Mouse (Mus musculus) ovary, postnatal 14 days (tissue): Measurements from ENCODE around the gene Prkd1.
A peak's percentile ranks its signal among the peaks of the same experiment; 100 is the strongest.

Source experiments
- DNase-seq: peaks from one replicate; pipeline ENCODE4 v3.0.0; 2022; ENCODE audit warnings: low spot score

Gene Prkd1

GRCm38 (mm10) chr12:50554214-50554613, 94.7 kb downstream of the Prkd1 start:
- no peak for DNase-seq

- no peak for DNase-seq
Measured at GRCm38 (mm10) chr12:50549860-50550555, 98.9 kb downstream of the Prkd1 start.

DNA sequence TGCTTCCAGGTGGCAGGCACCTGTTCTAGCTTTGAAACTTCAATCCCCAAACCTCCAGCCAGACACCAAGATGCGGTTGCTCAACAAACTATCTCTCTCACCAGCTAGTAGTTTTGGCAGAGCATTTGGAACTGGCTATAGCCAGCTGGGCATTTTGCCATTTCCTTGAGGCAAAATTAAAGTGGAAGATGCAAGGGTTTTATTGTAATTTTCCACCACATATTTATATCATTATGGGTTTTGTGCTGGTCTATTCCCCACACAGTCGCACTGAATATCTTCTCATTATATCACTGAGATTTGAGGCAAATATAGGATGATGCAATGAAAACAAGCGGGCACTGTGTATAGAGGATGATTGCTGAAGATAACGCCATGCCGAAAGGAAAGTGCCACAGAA, 102.5 kb downstream of the Prkd1 start:
- no peak for DNase-seq

GRCm38 (mm10) chr12:50545610-50545919, 103.3 kb downstream of the Prkd1 start:
- no peak for DNase-seq

- no peak for DNase-seq
Measured at GRCm38 (mm10) chr12:50544855-50545609, 103.9 kb downstream of the Prkd1 start.

- no peak for DNase-seq
Measured at GRCm38 (mm10) chr12:50540793-50541192, 108.1 kb downstream of the Prkd1 start.

GRCm38 (mm10) chr12:50538296-50538965, 110.5 kb downstream of the Prkd1 start:
- DNase-seq: no peak

DNA sequence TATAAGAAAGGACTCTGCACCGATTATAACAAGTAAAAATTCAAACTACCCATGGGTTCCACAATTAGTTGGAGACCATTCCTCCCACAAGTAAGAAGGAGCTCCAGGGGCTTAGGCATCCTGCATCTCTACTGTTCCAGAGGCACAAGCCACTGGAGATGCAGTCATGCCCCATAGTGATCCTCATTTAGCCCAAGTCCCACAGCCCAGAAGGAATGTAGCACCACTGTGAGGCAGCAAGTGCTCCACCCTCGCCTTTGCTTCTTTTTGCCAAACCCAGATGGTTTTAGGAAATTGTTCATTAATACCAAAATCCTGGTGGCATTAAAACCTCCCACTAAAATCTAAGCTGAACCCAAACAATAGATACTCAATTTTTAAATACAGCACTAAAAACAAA, 111.1 kb downstream of the Prkd1 start:
- no peak for DNase-seq

GRCm38 (mm10) chr12:50537006-50537405, 111.9 kb downstream of the Prkd1 start:
- DNase-seq: no peak

DNA sequence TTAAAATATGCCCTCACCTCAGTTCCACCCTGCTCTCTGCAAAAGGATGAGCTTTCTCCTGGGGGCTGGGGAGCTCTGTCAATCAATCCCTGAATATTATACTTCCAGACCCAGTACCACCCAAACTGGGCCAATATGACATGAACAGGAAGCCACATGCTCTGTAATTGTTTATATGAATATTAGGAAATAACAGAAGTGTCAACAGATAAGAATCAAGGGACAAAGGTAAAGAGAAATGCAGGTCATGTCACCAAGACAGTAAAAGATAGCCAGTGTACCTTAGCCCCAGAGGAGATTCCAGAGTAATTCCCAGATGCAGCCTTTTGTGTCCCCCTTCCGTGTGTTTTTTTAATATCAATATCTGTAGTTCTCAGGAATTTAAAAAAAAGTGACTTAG, 120.3 kb downstream of the Prkd1 start:
- no peak for DNase-seq

- no peak for DNase-seq
Measured at GRCm38 (mm10) chr12:50524061-50524460, 124.8 kb downstream of the Prkd1 start.

DNA sequence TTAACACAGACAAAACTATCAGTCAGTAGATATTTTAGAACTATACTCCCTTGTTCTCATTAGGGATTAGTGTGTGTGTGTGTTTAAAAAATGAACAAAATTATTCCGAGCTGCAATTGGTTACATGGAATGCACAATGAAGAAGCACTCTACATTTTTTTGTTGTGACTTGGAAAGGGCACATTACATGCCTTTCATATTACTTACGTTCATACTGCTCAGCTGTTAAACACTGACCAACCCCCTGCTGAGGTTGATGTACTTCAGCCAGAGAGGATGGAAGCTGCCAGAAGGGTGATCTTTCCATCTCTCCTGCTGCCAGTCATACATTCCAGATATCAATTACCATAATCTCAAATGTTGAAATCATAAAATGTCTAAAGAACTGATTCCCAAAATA, 134.4 kb downstream of the Prkd1 start:
- no peak for DNase-seq

DNA sequence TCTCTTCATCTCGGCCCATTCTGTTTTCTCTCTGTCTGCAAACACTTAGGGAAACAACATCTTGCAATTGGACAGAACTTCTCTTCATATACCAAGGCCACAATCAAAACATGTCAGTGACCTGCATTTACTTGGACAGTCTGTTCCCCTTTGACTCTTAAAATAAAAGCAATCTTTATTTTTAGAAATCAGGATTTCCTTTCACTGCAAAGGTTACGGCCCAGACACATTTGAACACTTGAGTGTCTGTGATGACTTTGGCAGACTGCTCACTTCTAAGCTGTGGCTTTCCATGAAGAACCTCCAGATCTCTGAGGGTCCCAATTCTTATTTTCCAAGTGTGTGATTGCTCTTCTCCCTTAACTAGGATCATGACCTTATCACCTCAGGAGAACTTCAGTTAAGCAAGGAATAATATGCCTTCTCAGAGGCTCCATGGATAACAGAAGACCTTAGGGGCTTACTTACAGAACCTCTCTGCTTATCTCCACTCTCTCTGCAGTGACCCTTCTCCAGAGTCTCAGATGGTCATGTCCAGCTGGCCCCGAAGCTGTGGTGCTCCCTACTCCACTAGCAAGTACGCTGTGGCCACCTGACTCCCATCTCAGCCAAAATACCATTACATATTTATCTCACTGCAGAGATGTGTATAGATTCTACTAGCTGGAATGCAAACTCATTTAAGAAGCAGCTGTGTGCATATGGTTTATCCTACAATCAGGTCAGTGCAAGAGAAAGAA, 137.2 kb downstream of the Prkd1 start:
- DNase-seq: no peak

DNA sequence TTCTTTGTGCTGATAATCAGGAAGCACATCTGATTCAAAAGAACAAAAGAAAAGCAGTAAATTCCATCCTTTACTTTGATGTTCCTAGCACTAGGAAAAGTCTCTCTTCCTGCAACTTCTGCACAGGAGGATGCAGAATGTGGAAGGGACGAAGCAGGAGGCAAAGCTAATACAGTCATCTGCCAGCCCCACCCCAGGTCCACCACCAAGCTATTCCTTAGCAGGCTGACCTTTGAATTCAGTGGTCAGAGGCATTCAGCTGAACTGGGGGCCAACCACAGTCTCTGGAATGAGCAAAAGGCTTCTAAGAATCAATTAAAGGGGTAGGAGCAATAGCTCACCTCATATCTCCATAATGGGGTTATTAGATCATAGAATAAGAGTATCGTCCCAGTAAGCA, 140.1 kb downstream of the Prkd1 start:
- no peak for DNase-seq

GRCm38 (mm10) chr12:50499796-50500504, 148.9 kb downstream of the Prkd1 start:
- no peak for DNase-seq

DNA sequence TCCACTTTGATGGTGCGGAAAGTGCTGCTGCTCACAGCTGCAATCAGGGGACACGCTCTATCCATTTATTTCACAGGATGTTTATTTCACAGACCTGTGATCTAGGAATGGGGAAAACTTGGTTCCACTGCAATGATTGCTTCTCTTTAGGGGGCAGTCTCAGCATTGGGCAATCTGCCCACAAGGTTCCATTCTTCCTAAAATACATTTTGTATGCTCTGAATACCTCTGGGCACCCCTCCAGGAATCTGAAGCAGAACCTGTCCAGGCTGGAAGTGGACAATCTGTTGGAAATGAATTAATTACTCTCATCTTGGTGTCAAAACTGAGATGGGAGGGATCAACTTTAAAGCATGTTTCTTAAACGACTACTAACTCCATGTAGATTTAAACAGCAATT, 152.9 kb downstream of the Prkd1 start:
- peak; percentile 21 for DNase-seq

- no peak for DNase-seq
Measured at GRCm38 (mm10) chr12:50479784-50480183, 169.1 kb downstream of the Prkd1 start.

- DNase-seq: no peak
Measured at GRCm38 (mm10) chr12:50457151-50457550, 191.7 kb downstream of the Prkd1 start.

DNA sequence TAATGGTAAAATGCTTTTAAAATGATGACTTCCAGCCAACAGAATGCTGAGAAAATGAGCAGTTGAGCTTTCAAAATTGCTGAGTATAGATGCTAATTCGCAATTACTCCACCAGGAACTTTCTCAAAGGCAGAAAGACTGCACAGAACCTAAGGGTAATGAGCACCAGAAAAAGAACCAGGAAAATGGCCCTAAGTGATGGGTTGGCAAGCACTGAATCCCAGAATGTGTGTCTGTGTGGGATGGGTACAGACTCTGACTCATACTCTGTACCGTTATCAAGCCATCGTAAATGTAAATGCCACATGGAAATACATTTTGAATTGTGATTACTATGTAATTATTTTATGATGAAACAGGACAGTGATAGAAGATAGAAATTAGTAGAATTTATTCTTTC, 197.1 kb downstream of the Prkd1 start:
- no peak for DNase-seq

- DNase-seq: no peak
Measured at GRCm38 (mm10) chr12:50436660-50437059, 212.2 kb downstream of the Prkd1 start.

- no peak for DNase-seq
Measured at GRCm38 (mm10) chr12:50430129-50430703, 218.7 kb downstream of the Prkd1 start.

DNA sequence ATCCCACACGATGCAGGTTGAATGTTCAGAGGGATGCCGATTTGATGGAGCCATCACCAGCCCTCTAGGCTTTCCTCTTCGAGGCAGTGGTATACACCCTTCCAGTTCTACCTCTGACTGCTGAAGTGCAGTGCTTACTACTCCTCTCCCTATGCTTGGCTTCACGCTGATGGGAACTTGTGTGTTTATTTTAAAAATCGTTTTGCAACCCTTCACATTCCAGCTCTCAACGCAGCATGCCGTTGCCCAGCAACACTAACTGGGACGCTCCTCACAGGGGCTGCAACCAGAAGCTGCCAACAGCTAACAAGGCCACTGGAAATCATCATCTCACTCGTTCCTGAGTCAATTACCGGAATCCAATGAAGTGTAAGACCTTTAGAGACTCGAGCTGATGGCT, 296.5 kb downstream of the Prkd1 start:
- no peak for DNase-seq
